Mouse (Mus musculus): ENCODE measurements around the gene Uvrag.

- TF ChIP-seq CTCF (conservative IDR thresholded peaks at IDR 0.05; ENCODE audit: low read length), result no peak
- no peak for TF ChIP-seq NANOG (IDR thresholded peaks at IDR 0.05; ENCODE audit: borderline replicate concordance, low read length)
- no peak for TF ChIP-seq POU5F1 (IDR thresholded peaks at IDR 0.05; ENCODE audit: borderline replicate concordance, low read length)
Observed at GRCm38 (mm10) chr7:99045525-99045924, 95.4 kb downstream of the Uvrag start.
